Mouse (Mus musculus): ENCODE measurements around the gene Spata18. TPM values are rescaled to one million over a fixed set of nuclear protein-coding genes. Genes with fewer than 3 reads are reported as not detected.

The Spata18 gene
- polyA plus RNA-seq, 1 experiment from 2014 or later: 2.8 TPM

DNA sequence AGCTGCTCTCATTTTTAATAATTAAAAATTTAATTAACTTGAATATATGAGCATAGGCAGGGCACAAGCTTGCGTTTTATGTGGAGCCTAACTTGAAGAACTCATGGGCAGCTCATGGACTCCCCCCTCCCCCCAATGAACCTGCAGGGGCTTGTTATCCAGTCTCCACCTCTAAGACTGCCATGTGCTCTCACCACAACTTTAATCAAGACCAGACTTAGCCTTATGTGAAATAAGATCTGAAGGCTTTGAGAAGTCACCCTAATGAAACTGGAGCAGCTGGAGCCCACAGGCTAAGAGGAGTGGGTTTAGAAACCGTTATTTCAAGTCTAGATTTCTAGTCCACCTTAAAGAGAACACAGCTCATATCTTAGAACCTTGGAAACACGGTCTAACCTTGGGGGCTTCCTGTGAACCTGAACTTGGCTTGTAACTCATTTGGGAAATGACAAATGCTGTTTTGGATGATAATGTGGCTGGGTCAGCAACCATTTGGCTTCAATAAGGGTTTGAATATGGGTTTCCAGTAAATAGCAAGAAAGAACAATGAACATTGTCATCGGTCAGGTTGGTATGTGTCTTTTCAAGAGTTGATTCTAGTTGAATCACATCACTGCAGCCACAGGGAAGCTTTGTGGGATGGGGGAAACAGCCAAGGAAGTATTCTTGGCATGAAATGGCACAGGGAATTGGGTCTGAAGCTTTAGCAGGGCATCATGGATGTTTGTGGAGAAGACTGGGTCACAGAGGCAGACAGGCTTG, 43.3 kb downstream of the Spata18 start:
- H3K4me2 ChIP-seq: no peak overlapping the region
- no peaks in the 10 kb centered on the region for H3K36me3 ChIP-seq
- 78% methylated on average over 4 of the region's 4 CpGs for WGBS
- peaks cover 2% of the 10 kb centered on the region; the same call in 1 of the 2 replicates for H3K4me1 ChIP-seq
- ATAC-seq (ENCODE audit: borderline replicate concordance, extremely low read depth, low FRiP score, low TSS enrichment): no peak
- no peak overlapping the region for H3K27ac ChIP-seq
- no peak overlapping the region for H3K9ac ChIP-seq
- no peaks in the 10 kb centered on the region for H3K9me3 ChIP-seq
- H3K27me3 ChIP-seq: 0 out of 2 replicates have a peak, but pooled peaks cover 4% of the 10 kb centered on the region
- no peak overlapping the region for H3K4me3 ChIP-seq

DNA sequence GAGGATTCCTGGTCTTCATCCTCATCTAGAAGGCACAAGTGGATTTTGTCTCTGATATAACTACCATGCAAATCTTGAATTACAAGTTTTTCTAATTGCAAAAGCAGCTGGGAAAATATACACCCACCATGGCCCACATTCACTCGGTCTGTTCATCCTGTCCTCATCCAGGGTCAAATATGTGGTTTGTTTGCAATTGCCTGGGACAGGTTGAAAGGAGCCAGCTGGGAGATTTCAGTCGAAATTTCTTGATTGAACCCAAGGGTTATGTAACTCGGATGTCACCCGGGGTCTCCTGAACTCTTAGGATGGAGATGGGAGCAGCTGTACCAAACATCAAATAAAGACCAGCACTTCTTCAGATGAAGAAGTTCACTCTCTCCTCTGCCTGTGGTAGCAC, 46.5 kb downstream of the Spata18 start:
- Histone ChIP-seq H3K36me3 (no peaks in the 10 kb centered on the region), H3K27ac (no peak overlapping the region), H3K27me3 (no peaks in the 10 kb centered on the region), H3K9ac (no peak overlapping the region), H3K4me3 (no peak overlapping the region), H3K4me2 (no peak overlapping the region), H3K4me1 (peaks cover 8% of the 10 kb centered on the region; the same call in 1 of the 2 replicates), H3K9me3 (no peaks in the 10 kb centered on the region)
- no peak for ATAC-seq (ENCODE audit: borderline replicate concordance, extremely low read depth, low FRiP score, low TSS enrichment)
- 43% methylated on average over 4 of the region's 4 CpGs for WGBS

DNA sequence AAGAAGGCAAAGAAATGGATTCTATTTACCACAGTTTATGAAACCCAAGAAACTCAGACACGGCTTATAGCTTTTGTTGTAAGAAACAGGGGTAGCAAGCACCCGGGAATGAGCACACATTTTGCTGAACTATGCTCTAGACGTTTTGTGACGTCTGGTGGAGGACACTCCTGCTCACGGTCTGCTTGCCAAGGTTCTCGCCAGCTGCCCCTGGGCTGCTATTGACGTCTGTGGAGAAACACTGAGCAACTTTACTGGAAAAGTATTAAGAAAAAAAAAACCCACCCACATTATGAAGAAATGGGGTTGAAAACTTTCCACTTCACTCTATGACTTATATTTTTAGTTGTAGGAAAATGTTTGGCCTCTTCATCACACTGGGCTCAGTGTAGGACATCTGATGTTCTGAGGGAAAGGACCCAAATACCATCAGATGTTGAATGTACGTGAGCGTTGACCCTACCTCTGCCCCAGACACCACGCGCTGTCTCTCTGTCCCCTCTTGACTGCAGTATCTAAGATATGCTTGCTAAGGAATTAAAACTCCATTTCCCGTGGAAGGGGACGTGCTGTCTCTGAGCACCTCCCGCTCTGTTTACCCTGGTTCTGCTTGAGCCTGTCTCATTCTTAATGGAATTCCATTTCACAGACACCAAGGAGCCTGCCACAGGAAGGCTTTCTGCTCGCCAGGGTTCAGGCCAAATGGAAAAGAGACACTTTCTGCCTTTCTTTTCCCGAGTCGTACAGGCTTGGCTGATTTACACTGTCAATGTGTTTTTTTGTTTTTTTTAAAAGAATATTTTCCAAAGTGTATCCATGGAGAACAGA, 50.1 kb downstream of the Spata18 start:
- no peak for ATAC-seq (ENCODE audit: borderline replicate concordance, extremely low read depth, low FRiP score, low TSS enrichment)
- H3K4me1 ChIP-seq: peaks cover 8% of the 10 kb centered on the region; the same call in 1 of the 2 replicates
- no peak overlapping the region for H3K27ac ChIP-seq
- H3K27me3 ChIP-seq: peaks cover 5% of the 10 kb centered on the region; the same call in 1 of the 2 replicates
- no peaks in the 10 kb centered on the region for H3K36me3 ChIP-seq
- 27% methylated on average over 17 of the region's 17 CpGs for WGBS
- no peaks in the 10 kb centered on the region for H3K9me3 ChIP-seq
- H3K9ac ChIP-seq: no peak overlapping the region
- no peak overlapping the region for H3K4me3 ChIP-seq
- no peak overlapping the region for H3K4me2 ChIP-seq

DNA sequence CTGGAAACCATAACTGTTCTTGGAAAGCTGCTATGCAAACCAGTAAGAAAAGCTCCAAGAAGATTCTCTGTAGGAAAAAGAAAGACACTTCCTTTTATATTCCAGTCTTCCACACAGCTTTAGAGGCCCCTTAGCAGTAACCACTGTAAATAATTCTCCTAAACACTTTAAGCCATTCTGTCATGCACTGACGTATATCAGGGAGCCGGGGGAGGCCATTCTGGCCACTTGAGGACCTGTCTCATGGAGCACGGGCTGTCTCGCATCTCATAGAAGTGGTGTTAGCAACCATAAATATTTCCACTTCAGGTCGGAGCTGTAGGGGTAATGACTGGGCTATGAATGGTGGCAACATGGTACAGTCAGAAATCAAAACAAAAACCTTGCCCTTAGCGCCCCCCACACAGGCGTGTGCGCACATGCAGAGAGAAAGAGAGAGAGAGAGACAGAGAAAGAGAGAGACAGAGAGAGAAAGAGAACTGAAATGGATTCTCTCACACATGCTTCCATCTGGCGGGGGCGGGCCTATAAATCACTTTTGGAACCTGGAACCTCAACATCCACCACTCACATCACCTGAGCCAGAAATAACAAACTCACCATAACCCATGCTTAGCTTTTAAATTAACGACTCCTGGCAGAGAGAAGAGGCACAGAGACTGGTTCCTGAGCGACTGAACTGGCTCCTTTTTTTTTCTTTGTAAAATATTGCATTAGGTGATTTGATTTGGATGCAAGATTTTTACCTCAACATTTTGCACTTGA, 50.9 kb downstream of the Spata18 start:
- WGBS: 57% methylated on average over 12 of the region's 12 CpGs
- ATAC-seq (ENCODE audit: borderline replicate concordance, extremely low read depth, low FRiP score, low TSS enrichment): no peak
- Histone ChIP-seq H3K4me1 (peaks cover 8% of the 10 kb centered on the region; the same call in 1 of the 2 replicates), H3K36me3 (no peaks in the 10 kb centered on the region), H3K9me3 (no peaks in the 10 kb centered on the region), H3K9ac (no peak overlapping the region), H3K27ac (no peak overlapping the region), H3K27me3 (peaks cover 5% of the 10 kb centered on the region; the same call in 1 of the 2 replicates), H3K4me2 (no peak overlapping the region), H3K4me3 (no peak overlapping the region)

DNA sequence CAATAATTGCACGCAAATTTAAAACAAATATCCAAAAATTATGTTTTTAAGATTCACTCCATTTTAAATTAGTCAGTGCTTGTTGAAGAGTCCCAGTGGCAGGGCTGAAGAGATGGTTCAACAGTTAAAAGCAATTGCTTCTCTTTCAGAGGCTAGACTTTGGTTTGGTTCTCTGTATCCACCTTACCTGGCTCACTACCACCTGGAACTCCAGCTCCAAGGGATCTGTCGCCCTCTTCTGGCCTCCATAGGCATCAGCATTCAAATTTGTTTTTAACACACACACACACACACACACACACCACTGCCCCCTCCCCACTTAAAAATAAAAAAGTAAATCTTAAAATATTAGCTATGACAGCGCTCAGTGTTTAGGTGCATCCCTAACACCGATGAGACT, 51.9 kb downstream of the Spata18 start:
- Histone ChIP-seq H3K4me1 (peaks cover 8% of the 10 kb centered on the region; the same call in 1 of the 2 replicates), H3K9ac (no peak overlapping the region), H3K4me3 (no peak overlapping the region), H3K4me2 (no peak overlapping the region), H3K9me3 (no peaks in the 10 kb centered on the region), H3K36me3 (no peaks in the 10 kb centered on the region), H3K27me3 (peaks cover 5% of the 10 kb centered on the region; the same call in 1 of the 2 replicates), H3K27ac (no peak overlapping the region)
- WGBS: 91% methylated on average over 4 of the region's 4 CpGs
- no peak for ATAC-seq (ENCODE audit: borderline replicate concordance, extremely low read depth, low FRiP score, low TSS enrichment)

DNA sequence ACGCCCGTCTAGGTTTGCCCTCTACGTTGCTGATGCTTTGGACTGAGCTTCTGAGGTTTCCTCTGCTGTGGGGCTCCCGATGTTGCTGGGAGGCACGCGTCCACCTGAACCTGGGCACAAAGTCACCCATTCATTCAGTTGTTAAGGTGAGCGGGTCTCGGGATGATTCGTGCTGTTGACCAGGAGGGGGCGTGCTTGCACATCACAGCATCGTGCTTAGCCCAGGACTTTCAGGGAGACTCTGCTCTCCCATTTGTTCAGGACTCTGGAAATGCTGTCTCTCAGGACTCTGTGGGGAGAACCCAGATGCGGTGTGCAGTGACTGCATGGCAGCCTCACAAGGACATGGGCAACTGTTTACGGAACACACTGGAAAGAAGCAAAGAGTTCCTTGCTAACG, 53.1 kb downstream of the Spata18 start:
- Histone ChIP-seq H3K4me3 (no peak overlapping the region), H3K9ac (no peak overlapping the region), H3K27ac (no peak overlapping the region), H3K4me1 (peaks cover 8% of the 10 kb centered on the region; the same call in 1 of the 2 replicates), H3K36me3 (no peaks in the 10 kb centered on the region), H3K27me3 (peaks cover 5% of the 10 kb centered on the region; the same call in 1 of the 2 replicates), H3K4me2 (no peak overlapping the region), H3K9me3 (no peaks in the 10 kb centered on the region)
- ATAC-seq (ENCODE audit: borderline replicate concordance, extremely low read depth, low FRiP score, low TSS enrichment): no peak
- WGBS: 36% methylated on average over 14 of the region's 14 CpGs

DNA sequence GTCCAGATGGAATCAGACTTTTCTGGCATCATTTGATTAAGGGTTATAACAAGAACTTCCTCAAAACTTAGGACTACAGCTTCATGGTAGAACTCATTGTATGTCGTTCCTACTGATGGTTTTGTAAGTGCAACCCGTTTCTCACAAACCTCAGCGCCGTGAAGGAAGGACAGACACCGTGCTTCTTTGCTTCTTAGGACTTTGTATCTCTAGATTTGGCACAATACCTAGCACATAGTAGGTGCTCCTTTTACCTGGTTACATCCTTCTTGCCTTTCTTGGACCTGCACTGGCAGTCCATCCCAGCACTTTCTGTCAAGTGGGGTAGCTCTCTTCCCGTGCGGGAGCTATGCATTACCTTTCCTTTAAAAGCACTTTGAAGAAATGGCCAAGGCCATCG, 53.6 kb downstream of the Spata18 start:
- no peak for ATAC-seq (ENCODE audit: borderline replicate concordance, extremely low read depth, low FRiP score, low TSS enrichment)
- WGBS: 88% methylated on average over 8 of the region's 8 CpGs
- H3K27ac ChIP-seq: no peak overlapping the region

DNA sequence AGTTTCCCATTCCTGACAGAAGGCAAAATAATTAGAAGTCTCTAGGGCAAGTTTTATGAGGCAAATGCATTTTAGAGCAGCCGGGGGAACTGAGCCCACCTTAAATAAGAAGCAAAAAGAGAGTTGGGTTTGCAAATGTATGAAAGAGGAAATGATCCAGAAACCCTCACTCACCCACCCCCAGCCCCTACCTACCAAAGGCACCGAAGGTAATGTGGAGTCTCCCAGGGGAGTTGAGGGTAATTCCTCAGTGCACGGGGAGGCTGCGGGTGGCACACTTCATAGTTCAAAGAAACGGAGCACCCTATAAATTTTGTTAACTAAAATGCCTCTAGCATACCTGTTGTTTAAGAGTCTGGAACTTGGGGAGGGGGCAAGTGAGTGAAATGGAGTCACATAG, 54.1 kb downstream of the Spata18 start:
- no peak overlapping the region for H3K27ac ChIP-seq
- ATAC-seq (ENCODE audit: borderline replicate concordance, extremely low read depth, low FRiP score, low TSS enrichment): no peak

More for the DNA sequence above, 53.6 kb downstream of the Spata18 start:
- Histone ChIP-seq H3K4me3 (no peak overlapping the region), H3K4me2 (no peak overlapping the region), H3K4me1 (peaks cover 8% of the 10 kb centered on the region; the same call in 1 of the 2 replicates), H3K27me3 (peaks cover 5% of the 10 kb centered on the region; the same call in 1 of the 2 replicates), H3K9ac (no peak overlapping the region), H3K36me3 (no peaks in the 10 kb centered on the region), H3K9me3 (no peaks in the 10 kb centered on the region)

DNA sequence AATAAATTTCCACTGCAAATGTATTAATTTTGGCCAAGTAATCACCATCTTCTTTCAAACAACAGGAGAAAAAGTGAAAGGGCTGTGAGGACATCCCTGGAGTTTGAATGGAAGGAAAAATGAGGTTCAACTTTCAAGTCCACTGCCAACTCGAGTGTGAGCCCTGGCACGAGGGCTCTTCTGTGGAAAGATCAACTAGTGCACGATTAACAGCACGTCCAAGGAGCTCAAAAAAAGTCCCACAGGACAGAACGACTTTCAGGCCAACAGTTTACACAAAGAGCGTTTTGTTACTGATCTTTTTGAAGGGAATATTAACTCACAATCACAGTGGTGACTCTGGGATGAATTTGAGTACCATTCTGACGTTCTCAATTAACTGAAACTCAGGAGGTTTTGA, 61.7 kb downstream of the Spata18 start:
- WGBS: 16% methylated on average over 7 of the region's 7 CpGs
- ATAC-seq (ENCODE audit: borderline replicate concordance, extremely low read depth, low FRiP score, low TSS enrichment): peak; percentile 81; the same call in 1 of the 2 replicates
- Histone ChIP-seq H3K27ac (no peak overlapping the region), H3K4me2 (no peak overlapping the region), H3K27me3 (peaks cover 11% of the 10 kb centered on the region; the same call in 1 of the 2 replicates), H3K9me3 (no peaks in the 10 kb centered on the region), H3K9ac (no peak overlapping the region), H3K4me1 (peaks cover 12% of the 10 kb centered on the region; the same call in 1 of the 2 replicates), H3K36me3 (no peaks in the 10 kb centered on the region), H3K4me3 (no peak overlapping the region)

More for the DNA sequence above, 54.1 kb downstream of the Spata18 start:
- Histone ChIP-seq H3K4me3 (no peak overlapping the region), H3K27me3 (peaks cover 5% of the 10 kb centered on the region; the same call in 1 of the 2 replicates), H3K9ac (no peak overlapping the region), H3K36me3 (no peaks in the 10 kb centered on the region), H3K4me1 (peaks cover 8% of the 10 kb centered on the region; the same call in 1 of the 2 replicates), H3K9me3 (no peaks in the 10 kb centered on the region), H3K4me2 (no peak overlapping the region)
- WGBS: 94% methylated on average over 5 of the region's 5 CpGs

DNA sequence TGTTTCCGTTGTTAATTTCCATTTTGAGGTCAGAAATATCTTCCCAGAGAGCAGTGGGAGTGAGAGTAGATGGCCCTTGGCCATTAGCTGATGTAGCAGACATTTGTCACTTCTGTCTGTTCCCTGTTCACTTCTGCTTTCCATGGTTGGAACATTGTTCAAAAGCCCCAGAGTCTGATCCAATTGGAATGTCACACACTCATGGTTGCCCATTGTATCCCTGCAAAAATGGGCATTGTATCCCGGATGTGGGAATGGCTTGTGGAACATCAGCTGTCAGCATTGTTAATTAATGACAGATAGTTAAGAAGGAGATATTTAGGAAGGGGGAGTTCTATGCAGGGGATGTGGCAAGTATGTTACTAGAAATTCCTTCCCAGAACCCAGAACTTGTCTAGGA, 65.8 kb downstream of the Spata18 start:
- peaks cover 12% of the 10 kb centered on the region; the same call in 1 of the 2 replicates for H3K4me1 ChIP-seq
- H3K4me3 ChIP-seq: no peak overlapping the region
- no peaks in the 10 kb centered on the region for H3K9me3 ChIP-seq
- H3K27me3 ChIP-seq: peaks cover 11% of the 10 kb centered on the region; the same call in 1 of the 2 replicates
- H3K4me2 ChIP-seq: no peak overlapping the region
- H3K27ac ChIP-seq: no peak overlapping the region
- H3K36me3 ChIP-seq: no peaks in the 10 kb centered on the region
- no peak overlapping the region for H3K9ac ChIP-seq
- ATAC-seq (ENCODE audit: borderline replicate concordance, extremely low read depth, low FRiP score, low TSS enrichment): no peak
- 71% methylated on average over 2 of the region's 2 CpGs for WGBS

DNA sequence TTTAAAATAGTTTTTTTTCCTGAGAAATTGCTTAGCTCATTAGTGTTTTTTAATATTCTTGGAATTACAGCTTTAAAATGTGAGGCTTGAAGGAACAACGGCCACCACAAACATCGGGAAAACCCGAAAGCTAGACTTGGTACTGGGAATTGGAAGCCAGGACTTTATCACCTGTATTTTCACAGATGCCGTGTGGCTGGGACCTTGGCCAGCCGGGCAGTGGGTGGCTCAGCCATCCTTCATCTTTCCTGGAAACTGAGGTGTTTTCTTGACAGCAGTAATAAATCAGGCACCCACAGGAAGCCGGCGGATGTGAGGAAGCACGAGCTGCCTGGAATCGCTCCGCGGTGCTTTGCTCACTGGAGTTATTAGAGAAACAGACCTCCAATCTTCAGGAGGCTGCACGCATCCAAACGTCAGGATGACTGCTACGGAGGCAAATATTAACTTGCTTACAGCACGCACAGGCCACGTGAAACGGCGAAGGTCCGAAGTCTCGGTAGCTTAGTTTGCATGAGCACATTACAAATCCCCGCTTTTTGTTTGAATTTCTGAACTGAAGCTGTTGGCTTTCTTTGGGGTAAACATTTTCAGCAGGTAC, 70.6 kb downstream of the Spata18 start:
- Histone ChIP-seq H3K9ac (no peak overlapping the region), H3K4me3 (no peak overlapping the region), H3K4me2 (no peak overlapping the region), H3K4me1 (no peaks in the 10 kb centered on the region), H3K27ac (no peak overlapping the region), H3K27me3 (peaks cover 12% of the 10 kb centered on the region; the same call in 1 of the 2 replicates), H3K36me3 (no peaks in the 10 kb centered on the region), H3K9me3 (no peaks in the 10 kb centered on the region)
- no peak for ATAC-seq (ENCODE audit: borderline replicate concordance, extremely low read depth, low FRiP score, low TSS enrichment)
- 61% methylated on average over 21 of the region's 21 CpGs for WGBS

All from lung, embryonic 15.5 days (tissue).